Mouse (Mus musculus) heart, postnatal 10 days (tissue): ENCODE results near the gene Sema4d. TPM values are rescaled to one million over a fixed set of nuclear protein-coding genes. Genes with fewer than 3 reads are reported as not detected.

Experiments used
- DNase-seq, 2 experiments: peaks; one replicate each; pipeline ENCODE4 v3.0.0; 2021
- intact Hi-C: fragments of 180-260 bp; cut with DNase I; formaldehyde crosslinking; loops from one replicate; pipeline ENCODE4 v1.15.1; 2025
- total RNA-seq, 2 experiments: library from RNA; stranded (reverse); gene quantifications; 2 replicates each; pipeline ENCODE4 v1.2.3; 2021

Sema4d gene
- total RNA-seq, 2 experiments from 2014 or later = 69.1 to 79.5 TPM

DNA sequence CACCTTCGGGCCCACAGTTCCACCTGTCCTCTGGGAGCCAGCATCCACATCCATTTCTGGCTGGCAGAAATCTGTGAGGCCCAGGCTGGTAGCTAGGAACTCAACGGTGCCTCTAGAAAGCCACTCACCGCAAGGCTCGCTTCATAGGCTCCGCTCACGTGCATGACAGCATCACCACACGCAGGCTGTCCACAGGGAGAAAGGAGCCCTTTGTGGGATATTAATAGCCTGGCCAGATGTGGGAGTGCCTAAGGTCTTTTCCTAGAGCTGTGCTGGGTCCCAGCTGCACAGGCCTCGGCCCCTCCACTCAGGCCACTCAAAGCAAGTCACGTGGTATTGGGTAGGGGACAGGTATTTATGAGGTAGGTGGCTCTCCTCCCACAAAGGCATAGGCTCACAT, 35.1 kb downstream of the Sema4d start:
- DNase-seq = no peak

DNA sequence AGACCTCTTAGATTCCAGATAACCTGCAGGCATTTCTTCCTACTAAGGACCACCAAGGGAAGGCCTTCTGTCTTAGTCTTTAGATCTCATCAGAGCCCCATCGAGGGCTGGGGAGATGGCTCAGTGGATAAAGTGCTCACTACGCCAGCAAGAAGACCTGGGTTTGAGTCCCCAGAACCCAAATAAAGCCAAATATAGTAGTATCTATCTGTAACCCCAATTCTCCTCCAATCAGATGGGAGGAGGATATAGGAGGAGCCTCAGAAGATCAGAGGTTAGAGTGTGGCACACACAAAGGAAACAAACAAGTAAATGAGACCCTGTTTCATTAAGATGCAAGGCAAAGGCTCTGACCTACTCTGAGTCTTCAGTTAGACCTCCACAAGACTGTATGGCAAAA, 36.4 kb downstream of the Sema4d start:
- no peak for DNase-seq
- intact Hi-C loops = loop anchor here (2.0 kb wide), 1 partner anchor 20 kb away; no protein-coding TSS in a partner anchor

More for the DNA sequence above, 35.1 kb downstream of the Sema4d start:
- intact Hi-C loops = no loop called here

DNA sequence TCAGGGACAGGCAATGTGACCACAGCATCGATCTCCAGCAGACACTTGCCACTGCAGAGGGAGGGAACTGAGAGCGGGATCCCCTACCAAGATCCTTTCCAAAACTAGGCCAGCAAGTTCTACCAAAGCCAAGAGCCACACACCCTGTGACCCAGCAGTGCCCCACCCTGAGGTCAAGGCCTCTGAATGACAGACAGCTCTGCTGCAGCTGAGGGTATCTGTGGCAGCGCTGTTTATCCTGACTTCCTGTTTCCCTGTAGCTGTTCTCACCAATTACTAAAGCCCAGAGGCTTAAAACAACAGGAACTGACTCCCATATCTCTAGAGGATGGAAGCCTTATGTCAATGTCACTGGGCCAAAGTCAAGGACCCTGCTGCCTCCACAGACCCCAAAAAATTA, 37.0 kb downstream of the Sema4d start:
- intact Hi-C loops = loop anchor here (2.0 kb wide), 1 partner anchor 20 kb away; no protein-coding TSS in a partner anchor
- DNase-seq = no peak

DNA sequence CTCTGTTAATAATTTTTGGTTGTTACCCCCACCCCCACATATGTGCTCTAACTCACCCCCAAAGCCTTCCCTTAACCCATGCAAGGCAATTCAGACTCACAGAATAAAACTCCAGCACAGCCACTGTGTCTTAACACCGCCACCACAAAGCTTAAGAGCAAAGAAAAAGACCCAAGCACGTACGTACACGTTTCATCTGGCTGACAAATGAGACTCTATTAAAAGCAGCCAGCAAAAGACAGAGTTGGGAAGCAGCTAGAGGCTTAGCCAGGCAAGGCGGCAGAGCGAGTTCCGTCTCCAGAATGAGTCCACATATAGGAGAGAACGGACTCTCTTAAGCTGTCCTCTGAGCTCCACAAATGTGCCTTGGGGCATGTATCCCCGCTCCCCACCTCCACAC, 37.5 kb downstream of the Sema4d start:
- DNase-seq = no peak
- intact Hi-C loops = loop anchor here (2.0 kb wide), 1 partner anchor 21 kb away; no protein-coding TSS in a partner anchor

DNA sequence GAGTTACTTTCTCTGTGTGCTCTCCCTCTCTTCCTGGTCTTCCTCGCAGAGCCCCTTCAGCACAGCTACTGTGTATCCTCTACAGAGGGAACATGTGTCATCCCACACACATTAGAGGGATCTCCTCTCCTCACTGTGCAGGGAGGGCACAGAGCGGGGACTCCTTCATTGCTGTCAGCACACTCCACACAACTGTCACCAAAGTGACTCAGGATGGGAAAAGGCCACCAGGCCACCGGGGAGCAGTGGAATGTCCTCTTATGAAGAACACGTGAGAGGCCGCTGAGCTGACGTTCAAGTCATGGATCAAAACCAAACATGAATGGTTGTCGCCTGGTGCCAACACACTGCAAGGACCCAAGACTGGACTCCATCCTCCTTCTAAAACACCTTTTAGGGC, 38.0 kb downstream of the Sema4d start:
- intact Hi-C loops = no loop called here
- DNase-seq = no peak

DNA sequence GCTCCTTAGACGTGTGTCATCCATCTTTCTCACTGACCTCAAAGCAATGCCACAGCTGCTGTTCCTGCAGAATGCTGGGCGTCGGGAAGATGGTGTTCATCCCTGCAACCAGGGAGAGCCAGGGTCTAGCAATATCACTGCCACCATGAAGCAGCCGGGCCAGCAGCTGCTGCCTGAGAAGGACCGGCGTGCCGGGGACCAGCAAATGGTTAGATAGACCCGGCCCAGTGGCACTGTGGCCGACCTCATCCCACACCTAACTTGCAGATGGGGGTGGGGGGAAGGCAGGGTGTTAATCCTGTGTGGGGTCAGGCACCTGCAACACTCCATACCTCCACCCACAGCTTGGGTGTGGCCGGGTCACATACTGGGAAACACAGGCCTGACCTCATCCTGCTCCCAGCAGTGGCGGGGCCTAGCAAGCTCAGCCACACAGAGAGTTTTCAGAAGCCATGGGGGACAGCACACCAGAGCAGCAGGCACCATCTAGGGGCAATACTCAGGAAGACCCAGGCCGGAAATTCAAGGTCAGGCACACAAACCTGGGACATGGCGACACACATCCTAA, 38.9 kb downstream of the Sema4d start:
- DNase-seq = no peak
- intact Hi-C loops = no loop called here

DNA sequence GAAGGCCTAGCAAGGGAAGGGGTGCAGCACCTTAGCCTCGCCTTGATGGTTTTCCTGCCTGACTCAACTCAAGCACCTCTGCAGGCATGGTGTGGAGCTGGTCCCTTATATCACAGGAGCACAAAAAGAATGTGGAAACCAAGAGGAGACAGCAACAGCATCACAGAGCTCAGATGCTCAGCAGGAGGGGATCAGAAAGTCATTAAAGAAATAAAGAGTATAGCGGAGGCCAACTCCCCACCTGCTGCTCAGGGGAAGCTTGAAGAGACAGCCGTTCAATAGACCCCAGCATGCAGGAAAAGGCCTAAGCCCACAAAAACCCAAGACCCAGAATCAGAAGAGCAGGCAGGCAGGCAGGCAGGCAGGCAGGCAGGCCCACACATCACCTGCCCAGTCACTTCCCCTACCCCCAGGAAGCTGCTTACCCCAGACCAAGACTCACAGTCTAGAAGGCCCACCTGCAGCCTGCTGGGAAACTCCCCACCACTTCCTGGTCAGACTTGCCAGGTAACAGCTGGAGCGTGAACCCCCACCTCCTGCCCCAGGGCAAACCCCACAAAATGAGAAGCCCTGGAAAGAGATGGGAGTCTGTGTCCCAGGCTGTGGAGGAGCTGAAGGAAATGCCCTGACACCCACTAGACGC, 39.6 kb downstream of the Sema4d start:
- no peak for DNase-seq
- intact Hi-C loops = no loop called here

DNA sequence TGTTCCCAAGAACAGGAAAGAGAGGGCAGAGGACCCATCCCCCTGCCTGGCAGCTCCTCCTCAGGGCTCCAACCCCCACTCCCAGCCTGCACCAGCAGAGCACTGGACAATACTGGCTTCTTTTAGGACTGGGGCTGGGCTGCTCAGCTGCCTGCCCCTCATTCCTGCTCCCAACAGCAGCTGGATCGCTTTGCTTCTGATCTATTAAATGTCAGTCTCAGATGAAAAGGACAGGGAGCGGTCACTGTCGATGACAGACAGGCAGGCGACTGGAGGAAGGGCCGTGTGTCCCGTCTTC, 40.4 kb downstream of the Sema4d start:
- intact Hi-C loops = no loop called here
- no peak for DNase-seq

DNA sequence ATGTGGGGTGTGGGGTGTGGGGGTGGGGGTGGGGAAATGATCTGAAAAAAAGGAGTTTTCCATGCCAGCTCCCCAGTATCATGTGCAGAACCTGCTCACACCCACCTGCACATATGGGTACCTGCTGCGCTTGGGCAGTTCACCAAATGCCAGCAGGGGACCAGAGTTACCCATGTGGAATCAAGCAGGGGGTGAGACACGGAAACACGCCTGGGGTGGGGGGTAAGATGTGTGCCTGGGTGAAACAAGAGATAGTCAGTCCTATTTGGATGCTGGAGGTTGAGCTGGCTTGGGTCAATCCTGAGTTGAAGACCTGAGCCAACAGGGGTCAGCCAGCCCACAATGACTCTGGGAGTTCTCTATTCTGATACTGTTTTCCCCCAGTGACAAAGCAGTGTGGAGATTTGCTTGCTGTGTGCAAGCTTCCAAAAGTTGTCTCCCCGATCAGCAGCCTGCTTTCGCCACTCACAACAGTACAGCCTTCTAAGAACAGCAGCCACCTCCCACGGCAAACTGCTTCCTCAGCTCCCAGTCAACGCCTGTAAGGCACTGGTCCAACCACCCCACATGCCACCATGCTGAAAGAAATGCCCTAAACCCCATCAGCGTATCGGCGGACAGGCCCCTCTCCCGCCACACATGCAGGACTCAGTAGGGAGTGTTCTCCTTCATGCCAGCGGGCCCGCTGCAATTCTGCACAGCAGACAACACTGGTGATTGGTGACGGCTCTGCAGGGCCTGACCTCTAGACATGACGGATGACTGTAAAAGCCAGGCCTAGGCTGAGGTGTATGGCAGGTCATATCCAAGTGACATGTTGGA, 41.0 kb downstream of the Sema4d start:
- intact Hi-C loops = no loop called here
- no peak for DNase-seq

DNA sequence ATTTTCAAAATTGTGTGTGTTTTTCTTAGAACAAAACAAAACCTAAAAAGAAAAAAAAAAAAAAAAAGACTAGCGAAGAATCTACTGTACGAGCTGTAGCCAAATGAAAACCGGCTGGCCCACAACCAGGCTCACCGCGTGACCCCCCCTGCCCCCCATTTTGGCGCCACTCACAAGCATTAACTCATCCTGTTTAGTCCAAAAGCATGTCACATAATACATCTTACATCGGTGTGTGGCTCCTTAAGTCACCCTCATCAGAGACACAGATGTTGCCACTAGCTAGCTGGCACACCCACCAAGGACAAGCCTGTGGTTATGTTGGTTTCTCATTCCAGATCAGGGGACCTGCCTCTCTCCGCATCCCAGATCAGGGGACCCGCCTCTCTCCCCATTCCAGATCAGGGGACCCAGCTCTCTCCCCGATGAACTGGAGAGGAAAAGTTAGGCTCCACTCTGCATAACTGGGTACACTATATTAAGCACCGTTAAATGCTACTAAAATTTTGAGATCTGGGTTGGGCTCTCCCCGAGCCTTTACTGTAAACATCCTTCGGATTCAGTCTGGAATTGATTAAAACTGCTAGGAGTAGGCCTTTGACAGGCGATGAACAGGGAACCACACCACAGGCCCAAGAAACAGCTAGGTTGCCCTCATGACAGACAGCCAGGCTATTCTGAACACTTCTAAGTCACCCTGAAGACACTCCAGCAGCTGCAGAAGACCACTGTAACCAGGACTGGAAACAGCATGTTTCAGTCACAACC, 43.8 kb downstream of the Sema4d start:
- intact Hi-C loops = no loop called here
- no peak for DNase-seq

DNA sequence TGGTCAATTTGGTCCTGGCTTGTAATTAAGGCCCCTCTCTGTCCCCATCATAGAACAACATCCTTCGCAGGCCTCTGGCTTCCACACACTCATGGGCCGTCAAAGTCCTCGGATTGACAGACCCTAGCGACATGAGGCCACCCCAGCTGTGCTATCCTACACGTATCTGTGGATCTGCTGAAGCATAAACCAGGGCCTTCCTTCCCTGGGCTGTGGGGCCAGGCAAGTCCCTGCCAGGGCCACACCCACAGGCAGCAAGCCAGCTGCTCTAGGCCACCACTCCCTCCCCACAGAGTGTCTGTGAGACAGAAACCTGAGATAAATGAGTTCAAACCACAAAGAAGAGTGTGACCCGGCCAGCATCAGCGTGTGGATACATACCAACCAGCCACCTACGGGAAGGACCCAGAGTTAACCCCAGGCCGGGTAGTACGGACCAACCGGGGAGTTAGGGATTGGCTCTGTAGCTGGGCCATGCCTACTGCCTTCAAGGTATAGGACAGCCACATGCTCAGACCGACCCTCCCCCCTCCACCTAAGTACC, 45.5 kb downstream of the Sema4d start:
- DNase-seq = peak; percentile 56 to 63
- intact Hi-C loops = no loop called here

DNA sequence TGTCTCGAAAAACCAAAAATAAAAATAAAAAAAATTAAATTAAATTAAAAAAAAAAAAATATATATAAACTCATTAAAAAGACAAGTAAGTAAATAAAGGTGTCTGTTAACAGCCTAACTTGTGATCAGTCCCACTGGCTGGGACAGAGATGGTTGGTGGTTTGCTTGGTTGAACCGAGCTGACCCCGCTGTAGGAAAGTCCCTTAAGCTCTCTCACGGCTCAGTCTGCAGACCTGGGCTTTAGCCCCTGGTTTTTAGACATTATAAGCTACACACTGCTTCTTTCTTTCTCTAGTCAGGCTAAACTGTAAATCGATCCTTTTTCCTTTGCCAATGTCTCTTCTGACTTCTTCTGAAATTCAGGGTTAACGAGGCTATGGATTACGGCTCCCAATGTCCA, 46.5 kb downstream of the Sema4d start:
- DNase-seq = no peak
- intact Hi-C loops = no loop called here

DNA sequence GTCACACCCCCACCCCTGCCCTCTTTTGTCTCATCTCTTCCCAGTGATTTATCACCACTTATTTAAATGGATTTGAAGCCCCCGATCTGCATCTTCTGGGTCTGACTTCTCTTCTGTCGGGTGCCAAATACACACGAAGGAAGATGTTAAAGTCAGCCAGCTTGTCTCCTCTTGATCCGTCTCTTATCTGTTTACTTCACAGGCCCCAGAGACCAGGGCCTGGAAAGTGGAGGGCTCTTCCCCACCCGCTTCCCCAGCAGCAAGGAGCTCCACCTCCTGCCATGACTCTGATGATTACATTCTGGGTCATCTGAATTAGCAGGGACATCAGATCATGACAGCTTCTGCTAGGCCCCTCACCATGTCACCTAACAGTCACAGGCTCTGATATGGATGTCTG, 47.7 kb downstream of the Sema4d start:
- intact Hi-C loops = no loop called here
- no peak for DNase-seq

DNA sequence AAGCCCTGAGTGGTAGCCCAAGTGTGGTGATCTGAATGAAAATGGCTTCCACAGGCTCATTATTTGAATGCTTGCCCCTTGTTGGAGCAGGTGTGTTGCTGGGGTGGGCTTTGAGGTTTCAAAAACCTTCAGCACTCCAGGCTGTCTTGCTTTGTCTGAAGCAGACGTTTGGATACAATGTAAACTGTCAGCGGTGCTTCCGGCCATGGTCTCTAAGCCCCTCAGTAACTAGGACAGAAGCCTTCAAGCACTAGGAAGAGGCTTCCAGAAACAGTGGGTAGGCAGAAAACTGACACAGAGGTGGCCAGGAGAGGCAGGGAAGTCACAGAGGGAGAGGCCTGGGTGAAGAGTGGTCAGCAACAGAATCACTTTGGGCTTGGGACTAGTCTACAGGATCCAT, 49.7 kb downstream of the Sema4d start:
- intact Hi-C loops = no loop called here

DNA sequence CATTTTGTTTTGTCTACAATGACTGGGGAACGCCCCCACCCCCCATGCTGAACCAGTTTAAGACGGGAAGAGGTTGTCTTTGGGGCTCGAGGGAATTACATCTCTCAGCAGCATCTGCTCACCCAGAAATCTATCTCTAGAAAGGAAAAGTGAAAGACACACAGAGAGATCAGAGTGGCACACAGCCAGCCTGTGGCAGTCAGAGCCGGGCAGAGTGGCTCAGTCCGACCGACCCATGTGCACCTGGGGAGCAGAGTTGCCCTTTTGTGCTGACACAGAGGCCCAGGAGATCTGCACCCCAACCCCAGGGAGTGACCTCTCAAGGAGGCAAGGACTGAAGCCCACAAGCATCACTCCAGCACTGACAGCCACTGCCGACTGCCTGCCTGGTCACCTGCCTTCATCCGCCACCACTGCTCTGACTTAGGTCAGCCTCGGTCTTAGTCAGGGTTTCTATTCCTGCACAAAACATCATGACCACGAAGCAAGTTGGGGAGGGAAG, 50.9 kb downstream of the Sema4d start:
- intact Hi-C loops = no loop called here
- DNase-seq = no peak

More for the DNA sequence above, 49.7 kb downstream of the Sema4d start:
- DNase-seq = no peak

DNA sequence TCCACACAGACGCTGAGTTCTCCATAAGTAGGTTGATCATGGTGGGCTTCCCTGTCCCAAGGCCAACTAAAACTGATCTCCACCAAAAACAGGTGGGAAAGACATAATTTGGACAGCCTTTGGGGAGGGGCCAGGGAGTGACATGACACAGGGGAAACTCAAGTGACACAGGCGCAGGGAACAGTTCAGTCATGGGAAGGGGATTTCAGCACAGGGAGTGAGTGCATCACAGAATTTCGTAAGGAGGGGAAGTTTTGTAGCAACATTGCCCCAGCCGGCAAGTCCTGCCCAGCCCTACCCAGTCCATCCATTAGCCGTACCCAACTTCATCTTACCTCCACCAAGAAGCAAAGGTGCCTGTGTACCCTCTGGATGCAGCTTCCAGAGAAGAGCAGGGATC, 52.8 kb downstream of the Sema4d start:
- intact Hi-C loops = no loop called here
- DNase-seq = no peak

DNA sequence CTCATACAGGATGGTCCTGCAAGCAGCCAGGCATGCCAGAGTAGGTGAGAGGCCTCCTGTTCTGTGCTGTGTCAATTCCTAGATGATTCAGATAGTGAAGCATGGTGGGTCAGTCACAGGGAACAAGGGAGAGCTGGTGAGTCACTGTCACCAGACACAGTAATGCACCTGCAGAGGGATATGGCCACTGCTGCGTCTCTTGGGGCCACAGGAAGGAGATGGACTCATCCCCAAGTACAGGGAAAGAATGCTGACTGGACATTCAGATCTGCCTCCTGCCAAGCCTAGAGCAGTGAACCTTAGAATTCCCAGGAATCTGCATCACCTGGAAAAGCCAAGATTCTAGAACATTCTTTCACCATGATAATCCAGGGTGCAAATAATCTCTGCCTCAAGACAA, 53.8 kb downstream of the Sema4d start:
- intact Hi-C loops = no loop called here
- DNase-seq = no peak

DNA sequence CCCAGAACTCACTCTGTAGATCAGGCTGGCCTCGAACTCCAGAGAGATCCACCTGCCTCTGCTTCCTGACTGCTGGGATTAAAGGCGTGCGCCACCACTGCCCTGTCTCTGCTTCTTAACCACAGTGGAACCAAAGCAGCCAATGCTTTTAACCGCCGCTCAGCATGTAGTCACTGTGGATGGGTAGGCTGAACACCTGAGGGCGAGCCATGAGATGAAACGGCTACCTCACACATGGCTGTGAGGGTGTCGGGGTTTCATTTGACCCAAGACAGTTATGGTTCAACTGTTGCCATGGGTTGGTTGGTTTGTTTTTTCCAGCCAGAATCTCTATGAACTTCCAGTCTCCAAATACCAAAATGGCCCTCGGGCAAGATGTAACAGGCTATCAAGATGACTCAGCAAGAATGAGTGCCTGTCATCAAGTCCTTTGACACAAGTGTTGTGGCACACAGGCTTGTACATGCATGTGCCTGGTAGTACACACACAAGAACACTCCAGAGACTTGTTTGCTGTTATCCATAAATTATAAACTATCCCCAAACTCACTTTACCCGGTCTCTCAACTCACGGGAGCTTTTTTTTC, 54.9 kb downstream of the Sema4d start:
- intact Hi-C loops = no loop called here
- no peak for DNase-seq

DNA sequence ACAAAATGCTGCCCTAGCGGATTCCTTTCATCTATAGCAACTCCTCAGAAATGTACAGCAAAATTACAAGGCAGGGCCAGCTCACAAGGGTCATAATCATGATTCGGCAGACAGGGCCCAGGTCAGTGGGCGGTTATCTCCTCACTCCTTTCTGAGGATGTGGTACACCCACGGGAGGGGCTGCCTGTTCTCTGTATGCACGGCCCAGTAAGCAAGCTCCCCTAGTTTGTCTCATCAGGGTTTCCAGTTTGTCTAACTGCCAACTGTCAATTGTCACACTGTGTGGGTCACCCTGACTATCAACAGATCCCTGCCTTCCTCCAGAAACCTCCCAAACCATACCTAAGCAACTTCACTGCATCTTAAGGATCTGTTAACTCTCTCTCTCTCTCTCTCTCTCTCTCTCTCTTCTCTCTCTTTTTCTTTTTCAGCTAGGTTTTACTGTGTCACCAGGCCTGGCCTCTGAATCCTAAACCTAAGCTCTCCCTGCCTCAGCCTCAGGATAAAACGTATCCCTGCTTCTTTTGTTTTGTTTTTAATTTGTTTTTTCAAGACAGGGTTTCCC, 55.5 kb downstream of the Sema4d start:
- intact Hi-C loops = no loop called here
- no peak for DNase-seq
